Mouse (Mus musculus): ENCODE data around the gene L3mbtl3. TPM values are rescaled to one million over a fixed set of nuclear protein-coding genes. Genes with fewer than 3 reads are reported as not detected.

The L3mbtl3 gene
- polyA plus RNA-seq, 1 experiment: 2.3 TPM

GRCm38 (mm10) chr10:26333966-26334365 lies 41.8 kb downstream of the L3mbtl3 start:
- TF ChIP-seq CEBPB (IDR thresholded peaks at IDR 0.05; ENCODE audit: low read depth) (no peak), USF1 (IDR thresholded peaks at IDR 0.05; ENCODE audit: low read depth) (no peak), MAX (IDR thresholded peaks at IDR 0.05) (no peak), MYOG (IDR thresholded peaks at IDR 0.05; ENCODE audit: control insufficient read depth, extremely low read depth, insufficient read length) (no peak), MYOD1 (IDR thresholded peaks at IDR 0.05; ENCODE audit: control insufficient read depth, insufficient read length, low read depth) (no peak), FOSL1 (IDR thresholded peaks at IDR 0.05; ENCODE audit: insufficient read depth, low read length, poor library complexity, severe bottlenecking) (no peak)
- Histone ChIP-seq H3K4me3 (ENCODE audit: insufficient read depth, poor library complexity, severe bottlenecking) (no peak overlapping the region), H3K36me3 (ENCODE audit: control insufficient read depth, insufficient read depth) (peaks cover 6% of the 10 kb centered on the region)

GRCm38 (mm10) chr10:26332781-26333180 lies 43.0 kb downstream of the L3mbtl3 start:
- Histone ChIP-seq H3K27me3 (ENCODE audit: control insufficient read depth, insufficient read depth, insufficient read length) (no peaks in the 10 kb centered on the region), H3K79me3 (ENCODE audit: low read depth) (no peaks in the 10 kb centered on the region), H3K36me3 (ENCODE audit: control insufficient read depth, insufficient read depth) (peaks cover 6% of the 10 kb centered on the region), H3ac (ENCODE audit: control insufficient read depth, insufficient read length, low read depth) (no peak overlapping the region), H3K79me2 (ENCODE audit: control insufficient read depth, insufficient read depth) (no peaks in the 10 kb centered on the region), H3K4me3 (ENCODE audit: insufficient read depth, poor library complexity, severe bottlenecking) (no peak overlapping the region)
- no peak for TF ChIP-seq USF1 (IDR thresholded peaks at IDR 0.05; ENCODE audit: low read depth)
- TF ChIP-seq FOSL1 (IDR thresholded peaks at IDR 0.05; ENCODE audit: insufficient read depth, low read length, poor library complexity, severe bottlenecking): no peak

More at GRCm38 (mm10) chr10:26333966-26334365, 41.8 kb downstream of the L3mbtl3 start:
- H3K79me2 ChIP-seq (ENCODE audit: control insufficient read depth, insufficient read depth): no peaks in the 10 kb centered on the region
- no peak overlapping the region for H3ac ChIP-seq (ENCODE audit: control insufficient read depth, insufficient read length, low read depth)
- H3K27me3 ChIP-seq (ENCODE audit: control insufficient read depth, insufficient read depth, insufficient read length): no peaks in the 10 kb centered on the region
- H3K79me3 ChIP-seq (ENCODE audit: low read depth): no peaks in the 10 kb centered on the region

- Histone ChIP-seq H3K4me3 (ENCODE audit: insufficient read depth, poor library complexity, severe bottlenecking) (no peak overlapping the region), H3K36me3 (ENCODE audit: control insufficient read depth, insufficient read depth) (no peaks in the 10 kb centered on the region), H3ac (ENCODE audit: control insufficient read depth, insufficient read length, low read depth) (no peak overlapping the region), H3K27me3 (ENCODE audit: control insufficient read depth, insufficient read depth, insufficient read length) (no peaks in the 10 kb centered on the region), H3K79me2 (ENCODE audit: control insufficient read depth, insufficient read depth) (no peaks in the 10 kb centered on the region), H3K79me3 (ENCODE audit: low read depth) (no peaks in the 10 kb centered on the region)
- no peak for TF ChIP-seq CEBPB (IDR thresholded peaks at IDR 0.05; ENCODE audit: low read depth)
- TF ChIP-seq MAX (IDR thresholded peaks at IDR 0.05): no peak
- TF ChIP-seq USF1 (IDR thresholded peaks at IDR 0.05; ENCODE audit: low read depth): no peak
- no peak for TF ChIP-seq CTCF (IDR thresholded peaks at IDR 0.05; ENCODE audit: control insufficient read depth, insufficient read depth, insufficient read length)
- no peak for TF ChIP-seq MYOD1 (IDR thresholded peaks at IDR 0.05; ENCODE audit: control insufficient read depth, insufficient read length, low read depth)
- no peak for TF ChIP-seq FOSL1 (IDR thresholded peaks at IDR 0.05; ENCODE audit: insufficient read depth, low read length, poor library complexity, severe bottlenecking)
- TF ChIP-seq MYOG (IDR thresholded peaks at IDR 0.05; ENCODE audit: control insufficient read depth, extremely low read depth, insufficient read length): no peak
Observed at GRCm38 (mm10) chr10:26328843-26329242, 46.9 kb downstream of the L3mbtl3 start.

DNA sequence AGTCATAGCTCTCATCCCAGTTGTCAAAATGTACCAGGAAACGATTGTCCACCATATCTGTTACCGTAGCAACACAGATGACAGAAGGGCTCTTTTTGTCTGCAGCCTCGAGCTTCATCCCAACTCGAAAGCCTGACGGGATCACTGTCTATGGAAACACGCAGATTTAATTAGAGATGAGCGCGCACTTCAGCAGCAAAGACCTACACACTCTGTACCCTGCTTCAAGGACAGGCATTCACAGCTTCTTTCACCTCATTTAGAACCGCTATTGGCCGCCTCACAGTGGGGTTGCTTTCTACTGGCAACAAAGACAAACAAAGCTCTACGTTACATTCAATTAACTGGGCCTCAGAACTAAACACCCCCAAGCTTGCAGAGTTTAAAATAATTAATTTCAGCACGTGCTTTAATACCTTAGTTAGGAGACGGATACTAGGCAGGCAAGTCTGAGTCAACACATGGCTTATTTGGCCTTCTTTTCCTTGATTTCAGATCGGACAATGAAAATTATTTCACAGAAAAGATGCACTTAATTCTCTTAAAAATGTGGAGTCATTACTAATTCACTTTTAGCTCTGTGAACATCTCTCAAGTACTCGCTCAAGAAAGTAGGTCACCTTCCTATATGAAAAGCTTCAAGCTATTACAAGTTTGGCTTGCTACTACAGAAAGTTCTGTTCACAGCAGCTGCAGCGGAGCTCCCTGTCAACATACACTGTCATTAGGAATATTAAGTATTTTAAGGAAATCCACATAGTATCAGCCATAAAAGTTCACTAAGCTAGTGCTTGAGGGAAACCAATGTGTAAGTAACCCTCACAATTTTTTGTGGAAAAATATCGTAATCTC lies 47.9 kb downstream of the L3mbtl3 start:
- no peak overlapping the region for H3K4me3 ChIP-seq (ENCODE audit: insufficient read depth, poor library complexity, severe bottlenecking)
- no peak overlapping the region for H3ac ChIP-seq (ENCODE audit: control insufficient read depth, insufficient read length, low read depth)
- H3K36me3 ChIP-seq (ENCODE audit: control insufficient read depth, insufficient read depth): no peaks in the 10 kb centered on the region
- TF ChIP-seq MAX (IDR thresholded peaks at IDR 0.05): no peak
- no peak for TF ChIP-seq FOSL1 (IDR thresholded peaks at IDR 0.05; ENCODE audit: insufficient read depth, low read length, poor library complexity, severe bottlenecking)
- TF ChIP-seq USF1 (IDR thresholded peaks at IDR 0.05; ENCODE audit: low read depth): no peak
- TF ChIP-seq CEBPB (IDR thresholded peaks at IDR 0.05; ENCODE audit: low read depth): no peak
- no peak for TF ChIP-seq MYOD1 (IDR thresholded peaks at IDR 0.05; ENCODE audit: control insufficient read depth, insufficient read length, low read depth)
- no peak for TF ChIP-seq CTCF (IDR thresholded peaks at IDR 0.05; ENCODE audit: control insufficient read depth, insufficient read depth, insufficient read length)
- no peak for TF ChIP-seq MYOG (IDR thresholded peaks at IDR 0.05; ENCODE audit: control insufficient read depth, extremely low read depth, insufficient read length)
- no peaks in the 10 kb centered on the region for H3K27me3 ChIP-seq (ENCODE audit: control insufficient read depth, insufficient read depth, insufficient read length)
- no peaks in the 10 kb centered on the region for H3K79me2 ChIP-seq (ENCODE audit: control insufficient read depth, insufficient read depth)
- no peaks in the 10 kb centered on the region for H3K79me3 ChIP-seq (ENCODE audit: low read depth)

- H3K27me3 ChIP-seq (ENCODE audit: control insufficient read depth, insufficient read depth, insufficient read length): no peaks in the 10 kb centered on the region
- H3ac ChIP-seq (ENCODE audit: control insufficient read depth, insufficient read length, low read depth): no peak overlapping the region
- no peaks in the 10 kb centered on the region for H3K79me2 ChIP-seq (ENCODE audit: control insufficient read depth, insufficient read depth)
- no peak overlapping the region for H3K4me3 ChIP-seq (ENCODE audit: insufficient read depth, poor library complexity, severe bottlenecking)
- no peaks in the 10 kb centered on the region for H3K36me3 ChIP-seq (ENCODE audit: control insufficient read depth, insufficient read depth)
- TF ChIP-seq FOSL1 (IDR thresholded peaks at IDR 0.05; ENCODE audit: insufficient read depth, low read length, poor library complexity, severe bottlenecking) (no peak), MAX (IDR thresholded peaks at IDR 0.05) (no peak), MYOG (IDR thresholded peaks at IDR 0.05; ENCODE audit: control insufficient read depth, extremely low read depth, insufficient read length) (no peak), CTCF (IDR thresholded peaks at IDR 0.05; ENCODE audit: control insufficient read depth, insufficient read depth, insufficient read length) (no peak), USF1 (IDR thresholded peaks at IDR 0.05; ENCODE audit: low read depth) (no peak), CEBPB (IDR thresholded peaks at IDR 0.05; ENCODE audit: low read depth) (no peak), MYOD1 (IDR thresholded peaks at IDR 0.05; ENCODE audit: control insufficient read depth, insufficient read length, low read depth) (no peak)
- no peaks in the 10 kb centered on the region for H3K79me3 ChIP-seq (ENCODE audit: low read depth)
Observed at GRCm38 (mm10) chr10:26327291-26327690, 48.5 kb downstream of the L3mbtl3 start.

All from C2C12 (cell line).